Mouse (Mus musculus) lung, embryonic 15.5 days (tissue): ENCODE measurements around the gene 4933400A11Rik. TPM values are rescaled to one million over a fixed set of nuclear protein-coding genes. Genes with fewer than 3 reads are reported as not detected.

ENCODE experiments used
- ATAC-seq: fragments of 200-750 bp; cut with Nextera tagmentation; 2 replicates; pipeline ENCODE4 v1.8.0; 2017; ENCODE audit warnings: moderate number of reproducible peaks, borderline replicate concordance; ENCODE audit not compliant: low FRiP score, low TSS enrichment; ENCODE audit errors: extremely low read depth
- H3K27ac ChIP-seq: fragments of 300-500 bp; sonication (generic); 2 replicates; pipeline ENCODE4 v1.5.1; 2015; ENCODE audit warnings: moderate library complexity, mild to moderate bottlenecking, inconsistent platforms
- H3K27me3 ChIP-seq: fragments of 300-500 bp; sonication (generic); 2 replicates; pipeline ENCODE4 v1.6.1; 2015; ENCODE audit warnings: inconsistent platforms
- H3K36me3 ChIP-seq: fragments of 300-500 bp; sonication (generic); 2 replicates; pipeline ENCODE4 v1.6.1; 2015; ENCODE audit warnings: inconsistent platforms
- H3K4me1 ChIP-seq: fragments of 300-500 bp; sonication (generic); 2 replicates; pipeline ENCODE4 v1.6.1; 2015; ENCODE audit warnings: inconsistent platforms
- H3K4me2 ChIP-seq: fragments of 300-500 bp; sonication (generic); 2 replicates; pipeline ENCODE4 v1.6.1; 2015; ENCODE audit warnings: inconsistent platforms, mild to moderate bottlenecking, moderate library complexity
- H3K4me3 ChIP-seq: fragments of 300-500 bp; sonication (generic); 2 replicates; pipeline ENCODE4 v1.5.1; 2015; ENCODE audit warnings: mild to moderate bottlenecking, inconsistent platforms
- H3K9ac ChIP-seq: fragments of 300-500 bp; sonication (generic); 2 replicates; pipeline ENCODE4 v1.6.1; 2015; ENCODE audit warnings: inconsistent platforms
- H3K9me3 ChIP-seq: fragments of 300-500 bp; sonication (generic); 2 replicates; pipeline ENCODE4 v1.6.1; 2016; ENCODE audit warnings: inconsistent platforms
- WGBS: fragments of 180-500 bp; shearing (Covaris S2); methylation state at CpG from one replicate; pipeline ENCODE4 v1.1.7; 2015; 5-methylcytosine and 5-hydroxymethylcytosine counted together
- polyA plus RNA-seq: library from polyadenylated mRNA; unstranded; fragments of >200 nt; fragmentation: Nextera tagmentation; extraction: Ambion mirVana; gene quantifications from 2 replicates; pipeline ENCODE4 v1.2.1, GENCODE M21; 2015

Gene 4933400A11Rik
- 0.18 and 0.24 TPM in 2 replicates for polyA plus RNA-seq

- ATAC-seq = no peak
- no peaks in the 10 kb centered on the region for H3K9me3 ChIP-seq
- H3K9ac ChIP-seq = no peak within 1 kb of the TSS
- WGBS = 89% methylated on average over 3 of the region's 3 CpGs
- no peaks in the 10 kb centered on the region; the same call in 1 of the 2 replicates for H3K27me3 ChIP-seq
- no peaks in the 10 kb centered on the region for H3K36me3 ChIP-seq
- no peak within 1 kb of the TSS for H3K4me3 ChIP-seq
- no peaks in the 10 kb centered on the region for H3K4me1 ChIP-seq
- no peak within 1 kb of the TSS for H3K4me2 ChIP-seq
- H3K27ac ChIP-seq = no peak within 1 kb of the TSS
Measured at GRCm38 (mm10) chrX:169779535-169779934, at the start of gene 4933400A11Rik. Gene 4933400A11Rik, minus strand, starts transcription at chrX:169779635.

GRCm38 (mm10) chrX:169828136-169828535, 48.7 kb upstream of the 4933400A11Rik start:
- Histone ChIP-seq H3K4me2 (peak overlapping the region; percentile 4; the same call in 1 of the 2 replicates), H3K27ac (0 out of 2 replicates have a peak overlapping the region, but pooled peaks have one; percentile 41), H3K27me3 (no peaks in the 10 kb centered on the region; the same call in 1 of the 2 replicates), H3K36me3 (no peaks in the 10 kb centered on the region), H3K4me1 (no peaks in the 10 kb centered on the region), H3K9ac (no peak overlapping the region), H3K9me3 (no peaks in the 10 kb centered on the region), H3K4me3 (no peak overlapping the region)
- WGBS = 35% methylated on average over 5 of the region's 5 CpGs
- no peak for ATAC-seq

- 35% methylated on average over 7 of the region's 7 CpGs for WGBS
- Histone ChIP-seq H3K4me1 (no peaks in the 10 kb centered on the region), H3K4me2 (peak overlapping the region; percentile 4; the same call in 1 of the 2 replicates), H3K27me3 (no peaks in the 10 kb centered on the region; the same call in 1 of the 2 replicates), H3K4me3 (no peak overlapping the region), H3K27ac (0 out of 2 replicates have a peak overlapping the region, but pooled peaks have one; percentile 41), H3K9ac (no peak overlapping the region), H3K9me3 (no peaks in the 10 kb centered on the region), H3K36me3 (no peaks in the 10 kb centered on the region)
- ATAC-seq = no peak
Measured at GRCm38 (mm10) chrX:169827720-169828119, 48.3 kb upstream of the 4933400A11Rik start.

- Histone ChIP-seq H3K36me3 (no peaks in the 10 kb centered on the region), H3K4me3 (no peak overlapping the region), H3K4me2 (no peak overlapping the region), H3K27ac (no peak overlapping the region), H3K9ac (no peak overlapping the region), H3K9me3 (no peaks in the 10 kb centered on the region), H3K4me1 (no peaks in the 10 kb centered on the region), H3K27me3 (no peaks in the 10 kb centered on the region; the same call in 1 of the 2 replicates)
- 58% methylated on average over 10 of the region's 10 CpGs for WGBS
- no peak for ATAC-seq
Measured at GRCm38 (mm10) chrX:169826947-169827346, 47.5 kb upstream of the 4933400A11Rik start.

- Histone ChIP-seq H3K27ac (no peak overlapping the region), H3K27me3 (no peaks in the 10 kb centered on the region; the same call in 1 of the 2 replicates), H3K36me3 (no peaks in the 10 kb centered on the region), H3K4me1 (no peaks in the 10 kb centered on the region), H3K9me3 (no peaks in the 10 kb centered on the region), H3K4me3 (no peak overlapping the region), H3K9ac (no peak overlapping the region), H3K4me2 (no peak overlapping the region)
- no peak for ATAC-seq
- 43% methylated on average over 1 of the region's 1 CpGs for WGBS
Measured at GRCm38 (mm10) chrX:169813673-169814072, 34.2 kb upstream of the 4933400A11Rik start.

GRCm38 (mm10) chrX:169811783-169812182, 32.3 kb upstream of the 4933400A11Rik start:
- Histone ChIP-seq H3K4me2 (no peak overlapping the region), H3K9me3 (no peaks in the 10 kb centered on the region), H3K27ac (no peak overlapping the region), H3K4me3 (no peak overlapping the region), H3K4me1 (no peaks in the 10 kb centered on the region), H3K27me3 (no peaks in the 10 kb centered on the region; the same call in 1 of the 2 replicates), H3K36me3 (no peaks in the 10 kb centered on the region), H3K9ac (no peak overlapping the region)
- WGBS = 70% methylated on average over 2 of the region's 2 CpGs
- no peak for ATAC-seq

GRCm38 (mm10) chrX:169811318-169811717, 31.9 kb upstream of the 4933400A11Rik start:
- Histone ChIP-seq H3K9me3 (no peaks in the 10 kb centered on the region), H3K4me2 (no peak overlapping the region), H3K27me3 (no peaks in the 10 kb centered on the region; the same call in 1 of the 2 replicates), H3K9ac (no peak overlapping the region), H3K36me3 (no peaks in the 10 kb centered on the region), H3K4me3 (no peak overlapping the region), H3K27ac (no peak overlapping the region), H3K4me1 (no peaks in the 10 kb centered on the region)
- no peak for ATAC-seq
- 51% methylated on average over 5 of the region's 5 CpGs for whole genome bisulfite sequencing

- no peak overlapping the region for H3K4me3 ChIP-seq
Measured at GRCm38 (mm10) chrX:169807744-169808143, 28.3 kb upstream of the 4933400A11Rik start.

GRCm38 (mm10) chrX:169805791-169806190, 26.4 kb upstream of the 4933400A11Rik start:
- no peak overlapping the region for H3K9ac ChIP-seq
- H3K4me3 ChIP-seq = no peak overlapping the region
- H3K4me2 ChIP-seq = no peak overlapping the region
- no peaks in the 10 kb centered on the region for H3K4me1 ChIP-seq
- no peaks in the 10 kb centered on the region for H3K36me3 ChIP-seq
- H3K9me3 ChIP-seq = no peaks in the 10 kb centered on the region
- peaks cover 4% of the 10 kb centered on the region; the same call in 1 of the 2 replicates for H3K27me3 ChIP-seq
- ATAC-seq = no peak
- H3K27ac ChIP-seq = no peak overlapping the region
- 58% methylated on average over 5 of the region's 5 CpGs for WGBS

More at GRCm38 (mm10) chrX:169807744-169808143, 28.3 kb upstream of the 4933400A11Rik start:
- WGBS = 73% methylated on average over 3 of the region's 3 CpGs
- H3K4me1 ChIP-seq = no peaks in the 10 kb centered on the region
- ATAC-seq = no peak
- H3K9ac ChIP-seq = no peak overlapping the region
- H3K9me3 ChIP-seq = no peaks in the 10 kb centered on the region
- no peak overlapping the region for H3K27ac ChIP-seq
- no peaks in the 10 kb centered on the region for H3K36me3 ChIP-seq
- no peak overlapping the region for H3K4me2 ChIP-seq
- H3K27me3 ChIP-seq = no peaks in the 10 kb centered on the region; the same call in 1 of the 2 replicates

- no peak overlapping the region for H3K9ac ChIP-seq
- no peaks in the 10 kb centered on the region for H3K9me3 ChIP-seq
- H3K27me3 ChIP-seq = peaks cover 10% of the 10 kb centered on the region
- H3K4me1 ChIP-seq = no peaks in the 10 kb centered on the region
- 50% methylated on average over 4 of the region's 4 CpGs for WGBS
- no peak overlapping the region for H3K27ac ChIP-seq
- ATAC-seq = no peak
- H3K4me2 ChIP-seq = no peak overlapping the region
- H3K4me3 ChIP-seq = no peak overlapping the region
- H3K36me3 ChIP-seq = no peaks in the 10 kb centered on the region
Measured at GRCm38 (mm10) chrX:169800238-169800637, 20.8 kb upstream of the 4933400A11Rik start.

GRCm38 (mm10) chrX:169798987-169799680, 19.7 kb upstream of the 4933400A11Rik start:
- Histone ChIP-seq H3K4me2 (peak overlapping the region; percentile 16; the same call in 1 of the 2 replicates), H3K4me1 (no peaks in the 10 kb centered on the region), H3K9ac (no peak overlapping the region), H3K36me3 (no peaks in the 10 kb centered on the region), H3K27me3 (peaks cover 10% of the 10 kb centered on the region), H3K4me3 (peak overlapping the region; percentile 28), H3K9me3 (no peaks in the 10 kb centered on the region), H3K27ac (no peak overlapping the region)
- ATAC-seq = no peak
- WGBS = 7% methylated on average over 11 of the region's 11 CpGs

- H3K36me3 ChIP-seq = no peaks in the 10 kb centered on the region
- no peak for ATAC-seq
Measured at GRCm38 (mm10) chrX:169797148-169797547, 17.7 kb upstream of the 4933400A11Rik start.

More at GRCm38 (mm10) chrX:169797148-169797547, 17.7 kb upstream of the 4933400A11Rik start:
- Histone ChIP-seq H3K27ac (no peak overlapping the region), H3K9ac (no peak overlapping the region), H3K4me1 (no peaks in the 10 kb centered on the region), H3K4me2 (no peak overlapping the region), H3K9me3 (no peaks in the 10 kb centered on the region), H3K27me3 (peaks cover 10% of the 10 kb centered on the region), H3K4me3 (no peak overlapping the region)
- 36% methylated on average over 3 of the region's 3 CpGs for WGBS
